Comparison of ENCODE assay signal across 29 mouse cellular contexts in the genomic region with DNA sequence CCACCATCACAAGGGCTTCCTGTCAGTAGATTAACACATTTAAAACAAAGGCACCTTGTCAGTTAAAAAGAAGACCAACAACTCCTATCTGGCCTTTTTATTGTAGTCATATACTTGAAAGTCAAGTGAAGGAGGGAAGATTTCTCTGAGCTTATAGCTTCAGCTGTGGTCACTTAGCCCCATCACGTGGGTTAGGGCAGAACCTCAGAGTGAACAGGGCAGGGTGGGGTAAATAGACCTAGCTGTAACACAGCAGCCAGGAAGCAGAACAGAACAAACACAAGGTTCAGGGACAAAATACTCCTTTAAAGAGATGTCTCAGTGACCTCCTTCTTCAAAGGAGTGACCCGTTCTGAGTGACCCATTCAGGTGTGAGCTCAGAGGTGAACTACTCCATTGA.
DNase-seq lines count a peak whose midpoint lies in the region; ATAC-seq and TF ChIP-seq lines count a peak whose summit lies in the region.
"Had no signal": no experiment of that assay in that cellular context is flagged by ENCODE, and none has a peak within 500 bp of the region (broad histone marks: within the 10 kb centered on the region; RNA-seq: fewer than 3 reads in every experiment).

No protein-coding gene starts in this region.

- no peaks in the 10 kb centered on the region for H3K79me2 ChIP-seq in CH12.LX (replicated peaks; ENCODE audit: control insufficient read depth, extremely low read depth, insufficient read depth, poor library complexity, severe bottlenecking)

- no peak overlapping the region for H3K4me3 ChIP-seq in CH12.LX (replicated peaks in 1 of 3; ENCODE audit: low read depth in 2 of 3, low read length in 2 of 3, poor library complexity in 1 of 3)
- no peak overlapping the region for H3K4me3 ChIP-seq in intestine, embryonic 14.5 days (ENCODE audit: low read depth, low read length)
- no peak overlapping the region for H3K4me3 ChIP-seq in intestine, embryonic 16.5 days (ENCODE audit: low read length)
- H3K4me3 ChIP-seq: embryonic facial prominence, embryonic 13.5 days; embryonic facial prominence, embryonic 15.5 days; erythroblast, embryonic 14.5 days; forebrain, embryonic 10.5 days; forebrain, embryonic 13.5 days; forebrain, embryonic 15.5 days had no signal

- no peaks in the 10 kb centered on the region for H3K9me3 ChIP-seq in CH12.LX (replicated peaks; ENCODE audit: low read length)
- H3K9me3 ChIP-seq in intestine, embryonic 14.5 days (ENCODE audit: control insufficient read depth, low read length), result no peaks in the 10 kb centered on the region
- no peaks in the 10 kb centered on the region for H3K9me3 ChIP-seq in intestine, embryonic 16.5 days (ENCODE audit: control insufficient read depth, low read length)
- H3K9me3 ChIP-seq: embryonic facial prominence, embryonic 13.5 days; embryonic facial prominence, embryonic 15.5 days; forebrain, embryonic 10.5 days; forebrain, embryonic 13.5 days; forebrain, embryonic 15.5 days had no signal

- in situ Hi-C loops in CH12.LX (cut with MboI; ENCODE audit: low pct_ligation_motif_present, low pct_unique_long_range_greater_than_20kb, low sequenced_read_pairs), result no loop called here

- H3K4me1 ChIP-seq in CH12.LX (ENCODE audit: control insufficient read depth in 1 of 2, insufficient read depth in 2 of 2), result no peaks in the 10 kb centered on the region
- no peaks in the 10 kb centered on the region for H3K4me1 ChIP-seq in intestine, embryonic 14.5 days (replicated peaks; ENCODE audit: control insufficient read depth, insufficient read depth, low read length)
- 0 out of 2 replicates have a peak, but pooled peaks cover 3% of the 10 kb centered on the region for H3K4me1 ChIP-seq in intestine, embryonic 16.5 days (ENCODE audit: control insufficient read depth, insufficient read depth, low read length)
- H3K4me1 ChIP-seq: embryonic facial prominence, embryonic 13.5 days; embryonic facial prominence, embryonic 15.5 days; forebrain, embryonic 13.5 days; forebrain, embryonic 15.5 days had no signal

- TF ChIP-seq CTCF in CH12.LX (conservative IDR thresholded peaks at IDR 0.05 in 1 of 2, IDR thresholded peaks at IDR 0.05 in 1 of 2; ENCODE audit: low read depth in 2 of 2, low read length in 2 of 2), result no peak

- H3K9ac ChIP-seq in CH12.LX (ENCODE audit: insufficient read depth, low read depth), result no peak overlapping the region
- no peak overlapping the region for H3K9ac ChIP-seq in intestine, embryonic 14.5 days (ENCODE audit: low read length)
- H3K9ac ChIP-seq in intestine, embryonic 16.5 days (ENCODE audit: low read depth, low read length), result no peak overlapping the region
- H3K9ac ChIP-seq: embryonic facial prominence, embryonic 13.5 days; embryonic facial prominence, embryonic 15.5 days; forebrain, embryonic 13.5 days; forebrain, embryonic 15.5 days; forebrain, postnatal 0 days had no signal

- no peak overlapping the region for H3K4me2 ChIP-seq in CH12.LX (ENCODE audit: insufficient read depth, low read depth, poor library complexity, severe bottlenecking)
- no peak overlapping the region for H3K4me2 ChIP-seq in intestine, embryonic 14.5 days (ENCODE audit: low read length)
- no peak overlapping the region for H3K4me2 ChIP-seq in intestine, embryonic 16.5 days (ENCODE audit: low read depth, low read length)
- H3K4me2 ChIP-seq: embryonic facial prominence, embryonic 13.5 days; embryonic facial prominence, embryonic 15.5 days; forebrain, embryonic 13.5 days; forebrain, embryonic 15.5 days had no signal

- ATAC-seq in intestine, embryonic 14.5 days (replicated peaks; ENCODE audit: low FRiP score, low TSS enrichment, low read depth), result peak; percentile 62; the same call in 1 of the 2 replicates
- peak; percentile 80 for ATAC-seq in intestine, embryonic 16.5 days
- no peak for ATAC-seq in cerebellum, adult (ENCODE audit: insufficient number of reproducible peaks, low FRiP score, low TSS enrichment)
- ATAC-seq: activated CD4-positive, CD25-positive, alpha-beta regulatory T cell, adult 4 months; CD4-positive, CD25-positive, alpha-beta regulatory T cell, adult 4 months; forebrain, embryonic 13.5 days; forebrain, embryonic 15.5 days; forebrain, postnatal 0 days; Patski had no signal

- 56% methylated on average over 2 of the region's 2 CpGs for WGBS in intestine, embryonic 14.5 days
- 56% methylated on average over 2 of the region's 2 CpGs for WGBS in intestine, embryonic 16.5 days

- TF ChIP-seq POLR2A in CH12.LX (IDR thresholded peaks at IDR 0.05; ENCODE audit: low read depth, low read length), result no peak

- no peaks in the 10 kb centered on the region for H3K27me3 ChIP-seq in CH12.LX (replicated peaks)
- H3K27me3 ChIP-seq in intestine, embryonic 14.5 days (replicated peaks; ENCODE audit: control insufficient read depth, insufficient read depth, low read length), result no peaks in the 10 kb centered on the region
- no peaks in the 10 kb centered on the region for H3K27me3 ChIP-seq in intestine, embryonic 16.5 days (replicated peaks; ENCODE audit: control insufficient read depth, insufficient read depth, low read length)
- H3K27me3 ChIP-seq: embryonic facial prominence, embryonic 13.5 days; embryonic facial prominence, embryonic 15.5 days; forebrain, embryonic 13.5 days; forebrain, embryonic 15.5 days had no signal

- no peak for DNase-seq in CH12.LX (ENCODE audit: extremely low read depth)
- DNase-seq in intestine, embryonic 14.5 days (ENCODE audit: low spot score), result no peak
- DNase-seq in natural killer cell, adult 2 months (ENCODE audit: low spot score in 2 of 2), result peak; percentile 15 to 38
- no peak for DNase-seq in frontal cortex, postnatal 36 days (ENCODE audit: low spot score in 2 of 2)
- no peak for DNase-seq in spleen, postnatal 10 days (ENCODE audit: low spot score in 2 of 2)
- DNase-seq in layer of hippocampus, postnatal 25 days (ENCODE audit: extremely low spot score in 1 of 2, low spot score in 1 of 2), result no peak
- DNase-seq: adrenal gland, adult 8-10 months; adrenal gland, postnatal 14 days; adrenal gland, postnatal 36 days; B cell, adult 2 months; cerebellum, adult 11 months; cerebellum, adult 18-20 months; cerebellum, adult 8-10 months; cerebellum, adult 9-11 months; cerebellum, postnatal 14 days; cerebellum, postnatal 36 days; embryo, embryonic 11 days; forebrain, postnatal 0 days had no signal

- no peak for TF ChIP-seq EP300 in CH12.LX (IDR thresholded peaks at IDR 0.05; ENCODE audit: low read length)

- H3K27ac ChIP-seq in CH12.LX (ENCODE audit: insufficient read depth, low read depth), result no peak overlapping the region
- H3K27ac ChIP-seq in intestine, embryonic 14.5 days (ENCODE audit: low read depth), result no peak overlapping the region
- no peak overlapping the region for H3K27ac ChIP-seq in intestine, embryonic 16.5 days (ENCODE audit: low read length)
- H3K27ac ChIP-seq: embryonic facial prominence, embryonic 13.5 days; embryonic facial prominence, embryonic 15.5 days; forebrain, embryonic 10.5 days; forebrain, embryonic 13.5 days; forebrain, embryonic 15.5 days had no signal

- peak; percentile 19 for TF ChIP-seq RAD21 in CH12.LX (IDR thresholded peaks at IDR 0.05; ENCODE audit: low read depth, low read length)

- no peaks in the 10 kb centered on the region for H3K36me3 ChIP-seq in CH12.LX (replicated peaks in 1 of 2; ENCODE audit: control insufficient read depth in 1 of 2, insufficient read depth in 1 of 2, low read length in 1 of 2)
- no peaks in the 10 kb centered on the region for H3K36me3 ChIP-seq in intestine, embryonic 14.5 days (ENCODE audit: control insufficient read depth, insufficient read depth, low read length)
- H3K36me3 ChIP-seq in intestine, embryonic 16.5 days (ENCODE audit: control insufficient read depth, insufficient read depth, low read length), result no peaks in the 10 kb centered on the region
- H3K36me3 ChIP-seq: embryonic facial prominence, embryonic 13.5 days; embryonic facial prominence, embryonic 15.5 days; forebrain, embryonic 10.5 days; forebrain, embryonic 15.5 days had no signal

- dilution Hi-C loops in CH12.LX (cut with MboI; ENCODE audit: extremely low pct_ligation_motif_present, extremely low pct_unique_long_range_greater_than_20kb, low sequenced_read_pairs), result no loop called here

TF ChIP-seq in CH12.LX, 34 proteins besides CTCF, POLR2A, EP300 and RAD21:
- TF ChIP-seq USF2 (conservative IDR thresholded peaks at IDR 0.05; ENCODE audit: low read depth, low read length), result no peak

Comparison
In these comparisons a context has a peak if more than half of its experiments do, and no peak if none do; other contexts are left out.
1. DNase-seq: peak in natural killer cell, adult 2 months (2 of 2); none in CH12.LX (single experiment), intestine, embryonic 14.5 days (single experiment), frontal cortex, postnatal 36 days (0 of 2), spleen, postnatal 10 days (0 of 2) and layer of hippocampus, postnatal 25 days (0 of 2).